ENCODE assay signal across 30 mouse cellular contexts in the genomic region with DNA sequence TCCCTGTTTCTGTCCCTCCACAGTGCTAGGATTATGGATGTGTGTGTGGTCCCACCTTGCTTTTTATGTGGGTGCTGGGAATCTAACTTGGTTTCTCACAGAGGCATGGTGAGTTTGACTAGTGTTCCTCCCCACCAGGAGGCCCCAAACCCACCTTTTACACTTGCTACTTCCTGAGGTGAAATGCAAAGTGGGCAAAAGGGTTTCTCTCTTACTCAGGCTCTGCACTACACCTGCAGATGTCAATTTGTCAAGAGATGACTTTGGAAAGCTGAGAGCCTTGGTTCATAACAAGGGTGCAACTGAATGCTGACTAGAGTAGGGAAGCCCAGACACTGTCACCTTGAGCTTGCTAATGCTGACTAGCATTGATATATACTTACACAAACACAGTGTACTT.
"Had no signal": no experiment of that assay in that cellular context is flagged by ENCODE, and none has a peak within 500 bp of the region (broad histone marks: within the 10 kb centered on the region; RNA-seq: fewer than 3 reads in every experiment).

No protein-coding gene starts in this region.

- H3K4me3 ChIP-seq: limb, embryonic 12.5 days; limb, embryonic 13.5 days; limb, embryonic 15.5 days; liver, embryonic 12.5 days; liver, embryonic 13.5 days; liver, embryonic 15.5 days; lung, embryonic 15.5 days; megakaryocyte, embryonic 14.5 days; midbrain, embryonic 10.5 days; midbrain, embryonic 12.5 days; midbrain, embryonic 13.5 days; midbrain, embryonic 15.5 days; myocyte; neural tube, embryonic 12.5 days had no signal

- H3K4me1 ChIP-seq: limb, embryonic 15.5 days; liver, embryonic 12.5 days; liver, embryonic 13.5 days; liver, embryonic 15.5 days; midbrain, embryonic 12.5 days; midbrain, embryonic 13.5 days; midbrain, embryonic 15.5 days; neural tube, embryonic 12.5 days had no signal

- H3K9me3 ChIP-seq: limb, embryonic 12.5 days; limb, embryonic 13.5 days; limb, embryonic 15.5 days; liver, embryonic 12.5 days; liver, embryonic 13.5 days; liver, embryonic 15.5 days; lung, embryonic 15.5 days; megakaryocyte, embryonic 14.5 days; midbrain, embryonic 10.5 days; midbrain, embryonic 12.5 days; midbrain, embryonic 13.5 days; midbrain, embryonic 15.5 days; neural tube, embryonic 12.5 days had no signal

- DNase-seq: left cerebral cortex, postnatal 4 days; liver; liver, embryonic 13.5 days; liver, postnatal 0 days; lung, adult 18-20 months; lung, embryonic 14.5 days; lung, postnatal 10 days; lung, postnatal 14 days; lung, postnatal 36 days; lung, postnatal 4 days; midbrain, embryonic 14.5 days had no signal

- H3K27me3 ChIP-seq: liver, embryonic 12.5 days; liver, embryonic 13.5 days; liver, embryonic 15.5 days; lung, embryonic 15.5 days; midbrain, embryonic 12.5 days; midbrain, embryonic 13.5 days; midbrain, embryonic 15.5 days; neural tube, embryonic 12.5 days had no signal

- H3K36me3 ChIP-seq: liver, embryonic 15.5 days; lung, embryonic 15.5 days; neural tube, embryonic 12.5 days had no signal

- H3K4me2 ChIP-seq: limb, embryonic 12.5 days; limb, embryonic 13.5 days; limb, embryonic 15.5 days; liver, embryonic 11.5 days; liver, embryonic 12.5 days; liver, embryonic 13.5 days; liver, embryonic 15.5 days; lung, embryonic 14.5 days; lung, embryonic 15.5 days; midbrain, embryonic 11.5 days; midbrain, embryonic 12.5 days; midbrain, embryonic 13.5 days; midbrain, embryonic 15.5 days; neural tube, embryonic 12.5 days had no signal

- H3K9ac ChIP-seq: limb, embryonic 12.5 days; limb, embryonic 13.5 days; limb, embryonic 15.5 days; liver, embryonic 12.5 days; liver, embryonic 13.5 days; liver, embryonic 14.5 days; liver, embryonic 15.5 days; liver, postnatal 0 days; lung, embryonic 14.5 days; lung, embryonic 15.5 days; midbrain, embryonic 12.5 days; midbrain, embryonic 13.5 days; midbrain, embryonic 15.5 days; neural tube, embryonic 12.5 days had no signal

- H3K27ac ChIP-seq: limb, embryonic 12.5 days; limb, embryonic 13.5 days; limb, embryonic 15.5 days; liver, embryonic 12.5 days; liver, embryonic 13.5 days; liver, embryonic 14.5 days; liver, embryonic 15.5 days; lung, embryonic 15.5 days; macrophage; midbrain, embryonic 10.5 days; midbrain, embryonic 12.5 days; midbrain, embryonic 13.5 days; midbrain, embryonic 15.5 days; neural tube, embryonic 12.5 days had no signal

- ATAC-seq: liver, embryonic 12.5 days; liver, postnatal 0 days; lung, postnatal 0 days; midbrain, embryonic 13.5 days; midbrain, embryonic 15.5 days; midbrain, embryonic 16.5 days had no signal
